Mouse (Mus musculus): ENCODE data around the gene Tnfrsf21. TPM values are rescaled to one million over a fixed set of nuclear protein-coding genes. Genes with fewer than 3 reads are reported as not detected.

Tnfrsf21 gene
- polyA plus RNA-seq, 1 experiment from 2014 or later: 30.9 TPM

- 81% methylated on average over 3 of the region's 3 CpGs for WGBS
- Histone ChIP-seq H3K4me1 (no peaks in the 10 kb centered on the region), H3K4me3 (replicated peaks) (no peak overlapping the region), H3K27me3 (replicated peaks) (no peaks in the 10 kb centered on the region), H3K4me2 (no peak overlapping the region), H3K9me3 (no peaks in the 10 kb centered on the region), H3K27ac (no peak overlapping the region), H3K9ac (no peak overlapping the region), H3K36me3 (no peaks in the 10 kb centered on the region)
- ATAC-seq (ENCODE audit: insufficient read depth, low FRiP score, low read depth): no peak
These were observed 74.8 kb downstream of the Tnfrsf21 start for GRCm38 (mm10) chr17:43090948-43091724.

GRCm38 (mm10) chr17:43092280-43092995 lies 76.1 kb downstream of the Tnfrsf21 start:
- Histone ChIP-seq H3K9me3 (no peaks in the 10 kb centered on the region), H3K27me3 (replicated peaks) (no peaks in the 10 kb centered on the region), H3K4me3 (replicated peaks) (no peak overlapping the region), H3K4me1 (no peaks in the 10 kb centered on the region), H3K4me2 (no peak overlapping the region), H3K36me3 (no peaks in the 10 kb centered on the region), H3K9ac (no peak overlapping the region), H3K27ac (no peak overlapping the region)
- WGBS: 43% methylated on average over 8 of the region's 8 CpGs
- 0 out of 2 replicates have a peak, but pooled peaks have one; percentile 15 for ATAC-seq (ENCODE audit: insufficient read depth, low FRiP score, low read depth)

DNA sequence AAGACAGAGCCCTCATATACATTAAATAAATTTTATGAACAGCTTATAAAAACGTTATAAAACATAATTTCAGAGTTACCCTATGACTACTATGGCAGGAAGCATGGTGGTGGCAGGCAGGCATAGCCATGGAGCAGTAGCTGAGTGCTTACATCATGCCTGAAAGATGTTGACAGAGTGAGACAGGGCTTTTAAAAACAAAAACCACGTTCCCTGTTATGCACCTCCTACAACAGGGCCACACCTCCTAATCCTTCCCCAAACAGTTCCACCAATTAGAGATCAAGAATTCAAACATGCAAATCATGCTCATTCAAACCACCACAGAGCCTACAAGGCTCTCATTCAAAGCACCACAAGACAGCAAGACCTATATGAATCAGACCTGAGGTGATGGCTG lies 77.9 kb downstream of the Tnfrsf21 start:
- ATAC-seq (ENCODE audit: insufficient read depth, low FRiP score, low read depth): no peak
- 31% methylated on average over 2 of the region's 2 CpGs for WGBS
- Histone ChIP-seq H3K9me3 (no peaks in the 10 kb centered on the region), H3K27me3 (replicated peaks) (no peaks in the 10 kb centered on the region), H3K36me3 (no peaks in the 10 kb centered on the region), H3K4me2 (no peak overlapping the region), H3K27ac (no peak overlapping the region), H3K9ac (no peak overlapping the region), H3K4me1 (no peaks in the 10 kb centered on the region), H3K4me3 (replicated peaks) (no peak overlapping the region)

DNA sequence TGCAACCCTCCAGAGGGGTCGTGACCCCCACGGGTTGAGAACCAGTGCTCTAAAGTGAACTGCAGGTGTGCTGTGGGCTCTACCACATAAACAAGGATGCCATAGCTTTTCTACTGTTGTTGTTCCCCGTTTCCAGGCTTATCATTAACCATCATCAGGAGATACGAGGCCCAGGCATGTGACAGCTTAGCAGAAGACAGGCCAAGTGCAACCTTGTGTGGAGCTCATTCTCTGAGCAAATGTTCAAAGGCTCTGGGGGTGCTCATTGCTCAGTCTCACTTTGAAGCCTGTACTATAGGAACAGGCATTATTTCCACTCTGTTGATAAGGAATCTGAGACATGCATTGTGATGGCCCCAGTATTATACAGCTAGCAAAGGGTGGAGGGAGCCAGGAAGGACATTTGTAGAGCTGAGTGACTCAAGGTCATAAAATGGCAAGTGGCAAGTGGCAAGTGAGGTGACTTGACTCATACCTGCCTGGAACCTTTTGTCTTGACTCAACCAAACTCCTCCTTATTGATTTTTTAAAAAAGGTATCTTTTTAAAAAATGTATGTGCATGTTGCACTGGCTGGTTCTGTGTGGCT lies 80.8 kb downstream of the Tnfrsf21 start:
- no peaks in the 10 kb centered on the region for H3K27me3 ChIP-seq (replicated peaks)
- no peak overlapping the region for H3K4me2 ChIP-seq
- no peaks in the 10 kb centered on the region for H3K4me1 ChIP-seq
- H3K9ac ChIP-seq: no peak overlapping the region
- no peaks in the 10 kb centered on the region for H3K36me3 ChIP-seq
- H3K27ac ChIP-seq: no peak overlapping the region
- no peak for ATAC-seq (ENCODE audit: insufficient read depth, low FRiP score, low read depth)
- 43% methylated on average over 4 of the region's 4 CpGs for WGBS
- no peaks in the 10 kb centered on the region for H3K9me3 ChIP-seq
- H3K4me3 ChIP-seq (replicated peaks): no peak overlapping the region

DNA sequence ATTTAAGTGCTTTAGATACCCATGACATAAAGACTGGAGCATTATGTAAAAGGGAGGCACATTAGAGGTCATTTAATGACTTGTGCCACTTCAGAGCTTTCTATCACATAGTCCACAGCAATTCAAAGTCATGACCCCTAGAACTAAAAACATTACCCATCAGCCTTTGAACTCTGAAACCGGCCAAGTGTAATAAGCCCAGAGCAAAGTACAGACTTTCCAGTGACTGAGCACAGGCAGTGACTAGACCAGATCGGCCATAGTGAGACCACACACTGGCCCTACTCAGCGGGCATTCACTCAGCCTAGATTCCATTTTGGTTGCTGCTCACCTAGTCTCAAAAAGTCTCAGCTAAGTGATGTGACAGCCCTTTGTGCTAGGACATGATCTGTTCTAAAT lies 89.8 kb downstream of the Tnfrsf21 start:
- H3K4me1 ChIP-seq: no peaks in the 10 kb centered on the region
- H3K27me3 ChIP-seq (replicated peaks): no peaks in the 10 kb centered on the region
- no peak for ATAC-seq (ENCODE audit: insufficient read depth, low FRiP score, low read depth)
- no peak overlapping the region for H3K9ac ChIP-seq
- WGBS: 83% methylated on average over 3 of the region's 3 CpGs
- no peak overlapping the region for H3K4me3 ChIP-seq (replicated peaks)
- H3K36me3 ChIP-seq: no peaks in the 10 kb centered on the region
- H3K9me3 ChIP-seq: no peaks in the 10 kb centered on the region
- no peak overlapping the region for H3K4me2 ChIP-seq
- H3K27ac ChIP-seq: no peak overlapping the region

GRCm38 (mm10) chr17:43107338-43107737 lies 91.0 kb downstream of the Tnfrsf21 start:
- WGBS: 63% methylated on average over 5 of the region's 5 CpGs
- Histone ChIP-seq H3K4me1 (no peaks in the 10 kb centered on the region), H3K9ac (no peak overlapping the region), H3K27me3 (replicated peaks) (no peaks in the 10 kb centered on the region), H3K4me3 (replicated peaks) (no peak overlapping the region), H3K36me3 (no peaks in the 10 kb centered on the region), H3K9me3 (no peaks in the 10 kb centered on the region), H3K27ac (no peak overlapping the region), H3K4me2 (no peak overlapping the region)
- no peak for ATAC-seq (ENCODE audit: insufficient read depth, low FRiP score, low read depth)

DNA sequence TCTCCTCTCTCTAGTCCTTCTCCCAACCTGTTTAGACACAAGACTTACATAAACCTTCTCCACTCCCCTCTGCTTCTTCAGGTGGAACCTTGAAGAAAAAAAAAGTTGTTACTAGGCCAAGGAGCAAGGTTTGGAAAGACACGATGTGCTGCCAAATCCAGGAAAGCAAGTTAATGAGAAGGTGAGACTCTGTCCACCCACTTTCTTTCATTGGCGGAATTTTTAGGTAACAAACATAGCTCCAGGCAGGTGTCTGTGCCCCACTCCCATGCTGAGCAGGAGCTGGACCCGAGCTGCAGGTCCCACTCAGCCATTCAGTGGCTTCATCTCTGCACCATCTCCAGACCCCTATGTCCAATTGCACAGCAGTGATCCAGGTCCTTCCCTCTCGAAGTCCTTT lies 93.1 kb downstream of the Tnfrsf21 start:
- ATAC-seq (ENCODE audit: insufficient read depth, low FRiP score, low read depth): no peak
- no peak overlapping the region for H3K4me3 ChIP-seq (replicated peaks)
- no peaks in the 10 kb centered on the region for H3K27me3 ChIP-seq (replicated peaks)
- no peak overlapping the region for H3K4me2 ChIP-seq
- H3K9ac ChIP-seq: no peak overlapping the region
- no peaks in the 10 kb centered on the region for H3K9me3 ChIP-seq
- 83% methylated on average over 4 of the region's 4 CpGs for WGBS
- H3K4me1 ChIP-seq: no peaks in the 10 kb centered on the region
- no peak overlapping the region for H3K27ac ChIP-seq
- H3K36me3 ChIP-seq: no peaks in the 10 kb centered on the region

DNA sequence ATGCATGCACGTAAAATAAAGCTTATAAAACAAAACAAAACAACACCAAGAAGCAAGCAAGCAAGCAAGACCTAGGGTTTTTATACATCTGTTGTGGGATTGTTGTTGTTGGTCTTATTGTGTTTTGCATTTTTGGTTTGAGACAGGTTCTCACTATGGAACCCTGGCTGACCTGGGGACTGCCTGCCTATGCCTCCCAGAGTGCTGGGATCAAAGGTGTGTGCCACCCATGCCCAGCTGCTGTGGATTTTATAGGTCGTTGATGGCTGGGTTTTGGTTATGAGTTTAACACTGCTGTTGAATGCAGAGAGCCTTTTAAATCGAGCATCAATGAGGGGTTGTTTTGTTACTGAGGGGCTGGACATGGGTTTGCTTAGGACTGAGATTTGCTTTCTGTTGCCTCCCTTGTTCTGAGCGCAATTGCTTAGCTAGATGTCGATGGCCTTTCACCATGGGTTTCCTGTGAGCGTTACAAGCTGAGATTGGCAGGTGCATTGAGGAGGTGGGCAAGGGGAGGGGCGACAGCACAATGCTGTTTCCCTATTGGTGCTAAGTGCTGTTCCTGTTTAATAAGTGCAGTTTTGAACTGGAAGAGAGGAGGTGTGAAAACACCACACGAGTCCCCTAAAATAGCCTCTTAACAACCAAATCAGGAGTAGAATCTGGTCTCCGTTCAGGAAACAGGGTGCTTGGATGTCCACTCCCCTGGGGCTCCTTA lies 94.0 kb downstream of the Tnfrsf21 start:
- Histone ChIP-seq H3K4me1 (no peaks in the 10 kb centered on the region), H3K9me3 (no peaks in the 10 kb centered on the region), H3K27me3 (replicated peaks) (no peaks in the 10 kb centered on the region), H3K9ac (no peak overlapping the region), H3K4me2 (no peak overlapping the region), H3K27ac (no peak overlapping the region), H3K4me3 (replicated peaks) (no peak overlapping the region), H3K36me3 (no peaks in the 10 kb centered on the region)
- ATAC-seq (ENCODE audit: insufficient read depth, low FRiP score, low read depth): no peak
- 77% methylated on average over 9 of the region's 9 CpGs for WGBS

GRCm38 (mm10) chr17:43113391-43113984 lies 97.1 kb downstream of the Tnfrsf21 start:
- no peak for ATAC-seq (ENCODE audit: insufficient read depth, low FRiP score, low read depth)
- Histone ChIP-seq H3K9ac (no peak overlapping the region), H3K9me3 (no peaks in the 10 kb centered on the region), H3K27me3 (replicated peaks) (no peaks in the 10 kb centered on the region), H3K4me2 (no peak overlapping the region), H3K27ac (no peak overlapping the region), H3K4me3 (replicated peaks) (no peak overlapping the region), H3K36me3 (no peaks in the 10 kb centered on the region), H3K4me1 (no peaks in the 10 kb centered on the region)
- WGBS: 55% methylated on average over 9 of the region's 9 CpGs

DNA sequence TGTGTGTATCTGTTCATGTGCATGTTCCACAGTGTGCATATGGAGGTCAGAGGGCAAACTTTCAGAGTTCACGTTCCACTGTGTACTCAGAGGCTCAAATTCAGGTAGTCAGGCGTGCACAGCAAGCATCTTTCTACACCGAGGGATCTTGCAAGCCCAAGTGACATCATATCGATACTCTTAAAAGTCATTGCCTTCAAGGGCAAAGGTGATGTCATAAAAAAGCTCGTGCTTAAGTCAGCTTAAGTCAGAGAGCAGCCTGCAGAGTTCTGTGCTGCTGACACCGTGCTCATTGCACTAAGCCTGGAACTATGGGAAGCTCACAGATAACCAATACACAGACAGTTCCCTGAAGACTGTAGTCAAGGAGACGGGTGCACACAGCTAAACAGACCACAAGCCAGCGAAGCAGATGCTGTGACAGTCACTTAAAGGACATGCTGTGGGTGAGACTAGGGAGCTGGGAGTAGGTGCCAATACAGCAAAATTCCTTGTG lies 97.8 kb downstream of the Tnfrsf21 start:
- H3K4me3 ChIP-seq (replicated peaks): no peak overlapping the region
- H3K36me3 ChIP-seq: no peaks in the 10 kb centered on the region
- H3K9me3 ChIP-seq: no peaks in the 10 kb centered on the region
- H3K27me3 ChIP-seq (replicated peaks): no peaks in the 10 kb centered on the region
- H3K4me1 ChIP-seq: no peaks in the 10 kb centered on the region
- H3K4me2 ChIP-seq: no peak overlapping the region
- 58% methylated on average over 8 of the region's 8 CpGs for WGBS
- no peak overlapping the region for H3K27ac ChIP-seq
- ATAC-seq (ENCODE audit: insufficient read depth, low FRiP score, low read depth): no peak
- no peak overlapping the region for H3K9ac ChIP-seq

GRCm38 (mm10) chr17:43114926-43115325 lies 98.6 kb downstream of the Tnfrsf21 start:
- Histone ChIP-seq H3K4me1 (no peaks in the 10 kb centered on the region), H3K27me3 (replicated peaks) (no peaks in the 10 kb centered on the region), H3K36me3 (no peaks in the 10 kb centered on the region), H3K4me2 (no peak overlapping the region), H3K27ac (no peak overlapping the region), H3K9ac (no peak overlapping the region), H3K4me3 (replicated peaks) (no peak overlapping the region), H3K9me3 (no peaks in the 10 kb centered on the region)
- no peak for ATAC-seq (ENCODE audit: insufficient read depth, low FRiP score, low read depth)
- 87% methylated on average over 6 of the region's 6 CpGs for WGBS
